Mouse (Mus musculus) small intestine, adult 2 months (tissue): ENCODE measurements around the gene Gimap1.

Experiments
- CTCF ChIP-seq: fragments of 200-500 bp; IDR thresholded peaks from 2 replicates; pipeline ENCODE4 v1.5.1; 2012; ENCODE audit warnings: low read depth, mild to moderate bottlenecking, control low read depth, inconsistent platforms, low read length, moderate library complexity, mixed read lengths; ENCODE audit not compliant: insufficient replicate concordance, insufficient read length; ENCODE audit errors: extremely low read depth
- POLR2A ChIP-seq: fragments of 200-500 bp; IDR thresholded peaks from 2 replicates; pipeline ENCODE4 v1.6.1; 2012; ENCODE audit warnings: low read depth, mild to moderate bottlenecking, control low read depth, inconsistent platforms, low read length, moderate library complexity

DNA sequence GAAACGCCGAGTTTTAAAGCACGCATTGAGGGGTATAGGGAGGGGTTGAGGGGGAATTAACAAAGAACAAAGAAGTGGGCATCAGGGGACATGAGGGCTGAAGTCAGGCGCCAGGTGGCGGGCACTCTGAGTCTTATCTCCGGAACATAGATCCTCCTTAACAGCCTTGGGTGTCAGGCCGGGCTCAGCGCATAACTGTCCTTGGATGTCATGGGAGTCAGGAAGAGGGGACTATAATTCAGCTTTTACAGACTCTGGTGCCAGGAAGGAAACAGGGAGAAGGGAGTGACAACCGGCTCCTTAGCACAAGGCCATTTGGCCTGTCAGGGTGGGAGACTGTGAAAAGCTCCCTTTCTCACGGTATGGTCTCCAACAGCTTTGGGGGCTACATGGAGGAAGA is 25.6 kb downstream of the Gimap1 start:
- TF ChIP-seq CTCF (no peak), POLR2A (no peak)
